Mouse (Mus musculus): ENCODE data around the gene Deup1. TPM values are rescaled to one million over a fixed set of nuclear protein-coding genes. Genes with fewer than 3 reads are reported as not detected.
A peak's percentile ranks its signal among the peaks of the same experiment; 100 is the strongest.

The Deup1 gene
- polyA plus RNA-seq, 1 experiment from 2014 or later, result 0.70 TPM

DNA sequence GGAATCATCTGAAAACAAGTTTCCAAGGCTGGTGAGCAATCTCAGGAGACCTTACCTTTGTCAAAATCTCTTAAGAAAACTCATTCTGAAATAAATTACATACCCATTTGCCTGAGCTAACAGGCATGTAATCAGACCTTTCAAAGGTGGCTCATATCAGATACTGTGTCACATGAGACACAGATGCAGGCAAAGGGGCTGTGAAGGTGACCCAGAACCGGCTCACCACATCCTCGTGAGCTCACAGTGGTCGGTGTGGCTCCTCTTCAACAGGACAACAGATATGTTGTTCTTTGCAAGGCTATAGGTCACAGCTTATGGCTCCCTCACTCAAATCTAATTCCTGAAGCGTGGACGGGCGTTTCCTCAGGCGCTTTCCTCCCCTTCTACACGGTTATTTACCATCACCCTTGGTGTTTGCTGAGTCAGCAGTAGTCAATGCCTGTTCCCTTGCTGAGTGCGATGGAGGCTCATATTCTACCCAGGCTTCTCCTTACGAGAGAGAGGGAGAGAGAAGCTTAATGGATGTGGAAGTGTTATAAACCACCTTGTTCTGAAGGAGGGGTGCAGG, 8.6 kb downstream of the Deup1 start:
- H3K9me3 ChIP-seq (replicated peaks; ENCODE audit: low read length), result no peaks in the 10 kb centered on the region

DNA sequence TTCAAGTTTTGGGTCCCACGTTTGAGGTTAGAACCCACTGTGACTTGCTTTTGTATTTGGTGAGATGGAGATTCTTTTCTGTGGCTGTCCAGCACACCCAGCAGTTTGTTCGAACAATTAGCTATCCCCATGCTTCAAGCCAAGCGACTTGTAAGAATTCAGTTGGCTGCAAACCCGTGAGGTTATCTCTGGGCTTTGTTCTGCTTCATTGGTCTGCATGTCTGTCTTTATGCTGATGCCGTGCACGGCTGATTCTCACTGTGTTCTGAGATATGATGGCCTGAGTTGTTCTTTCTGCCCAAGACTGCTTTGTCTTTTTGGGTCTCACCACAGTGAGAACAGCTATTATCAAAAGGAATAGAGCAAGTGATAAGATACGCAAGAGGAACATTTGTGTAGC, 10.7 kb downstream of the Deup1 start:
- no peak for TF ChIP-seq CTCF (IDR thresholded peaks at IDR 0.05; ENCODE audit: low read depth)
- Histone ChIP-seq H3K9ac (ENCODE audit: low read depth, low read length) (no peak overlapping the region), H3K27me3 (ENCODE audit: insufficient read depth, low read length) (no peaks in the 10 kb centered on the region), H3K36me3 (ENCODE audit: insufficient read depth, low read length) (no peaks in the 10 kb centered on the region), H3K4me3 (replicated peaks; ENCODE audit: low read depth, low read length) (no peak overlapping the region), H3K9me3 (replicated peaks; ENCODE audit: low read length) (no peaks in the 10 kb centered on the region), H3K4me2 (ENCODE audit: low read length) (no peak overlapping the region), H3K27ac (no peak overlapping the region), H3K4me1 (replicated peaks; ENCODE audit: insufficient read depth, low read length) (no peaks in the 10 kb centered on the region)
- 53% methylated on average over 7 of the region's 7 CpGs for WGBS
- no peak for DNase-seq (ENCODE audit: low spot score)
- ATAC-seq (replicated peaks; ENCODE audit: low FRiP score, low read depth), result no peak

More for the DNA sequence above, 8.6 kb downstream of the Deup1 start:
- no peaks in the 10 kb centered on the region for H3K4me1 ChIP-seq (replicated peaks; ENCODE audit: insufficient read depth, low read length)
- 19% methylated on average over 10 of the region's 10 CpGs for WGBS
- DNase-seq (ENCODE audit: low spot score), result no peak
- no peaks in the 10 kb centered on the region for H3K36me3 ChIP-seq (ENCODE audit: insufficient read depth, low read length)
- no peak overlapping the region for H3K27ac ChIP-seq
- H3K27me3 ChIP-seq (ENCODE audit: insufficient read depth, low read length), result no peaks in the 10 kb centered on the region
- H3K4me2 ChIP-seq (ENCODE audit: low read length), result no peak overlapping the region
- TF ChIP-seq CTCF (IDR thresholded peaks at IDR 0.05; ENCODE audit: low read depth), result no peak
- no peak overlapping the region for H3K4me3 ChIP-seq (replicated peaks; ENCODE audit: low read depth, low read length)
- H3K9ac ChIP-seq (ENCODE audit: low read depth, low read length), result no peak overlapping the region
- ATAC-seq (replicated peaks; ENCODE audit: low FRiP score, low read depth), result 0 out of 2 replicates have a peak, but pooled peaks have one; percentile 33

DNA sequence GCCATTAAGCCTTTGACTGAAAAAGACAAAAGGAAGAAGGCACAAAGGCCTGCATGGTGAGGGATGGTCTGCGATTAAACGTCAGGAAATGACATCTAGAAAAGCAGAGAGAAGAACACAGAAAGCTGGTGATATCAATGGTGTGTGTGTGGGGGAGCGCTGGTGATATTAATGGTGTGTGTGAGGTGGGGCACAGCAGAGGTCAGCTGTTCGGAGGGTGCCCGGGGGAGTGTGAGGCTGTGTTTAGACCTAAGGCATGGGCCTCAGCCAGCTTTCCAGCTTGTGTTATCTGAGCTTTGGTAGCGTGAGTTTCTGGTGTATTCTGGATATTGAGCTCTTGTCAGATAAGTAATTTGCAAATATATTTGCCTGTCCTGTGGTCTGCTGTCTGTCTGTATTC, 11.3 kb downstream of the Deup1 start:
- H3K9me3 ChIP-seq (replicated peaks; ENCODE audit: low read length), result no peaks in the 10 kb centered on the region
- H3K27me3 ChIP-seq (ENCODE audit: insufficient read depth, low read length), result no peaks in the 10 kb centered on the region
- no peak overlapping the region for H3K9ac ChIP-seq (ENCODE audit: low read depth, low read length)
- no peak overlapping the region for H3K4me3 ChIP-seq (replicated peaks; ENCODE audit: low read depth, low read length)
- H3K27ac ChIP-seq, result no peak overlapping the region
- DNase-seq (ENCODE audit: low spot score) (peak; percentile 55), ATAC-seq (replicated peaks; ENCODE audit: low FRiP score, low read depth) (no peak)
- H3K4me1 ChIP-seq (replicated peaks; ENCODE audit: insufficient read depth, low read length), result no peaks in the 10 kb centered on the region
- TF ChIP-seq CTCF (IDR thresholded peaks at IDR 0.05; ENCODE audit: low read depth), result no peak
- 36% methylated on average over 6 of the region's 6 CpGs for WGBS
- no peak overlapping the region for H3K4me2 ChIP-seq (ENCODE audit: low read length)
- H3K36me3 ChIP-seq (ENCODE audit: insufficient read depth, low read length), result no peaks in the 10 kb centered on the region

DNA sequence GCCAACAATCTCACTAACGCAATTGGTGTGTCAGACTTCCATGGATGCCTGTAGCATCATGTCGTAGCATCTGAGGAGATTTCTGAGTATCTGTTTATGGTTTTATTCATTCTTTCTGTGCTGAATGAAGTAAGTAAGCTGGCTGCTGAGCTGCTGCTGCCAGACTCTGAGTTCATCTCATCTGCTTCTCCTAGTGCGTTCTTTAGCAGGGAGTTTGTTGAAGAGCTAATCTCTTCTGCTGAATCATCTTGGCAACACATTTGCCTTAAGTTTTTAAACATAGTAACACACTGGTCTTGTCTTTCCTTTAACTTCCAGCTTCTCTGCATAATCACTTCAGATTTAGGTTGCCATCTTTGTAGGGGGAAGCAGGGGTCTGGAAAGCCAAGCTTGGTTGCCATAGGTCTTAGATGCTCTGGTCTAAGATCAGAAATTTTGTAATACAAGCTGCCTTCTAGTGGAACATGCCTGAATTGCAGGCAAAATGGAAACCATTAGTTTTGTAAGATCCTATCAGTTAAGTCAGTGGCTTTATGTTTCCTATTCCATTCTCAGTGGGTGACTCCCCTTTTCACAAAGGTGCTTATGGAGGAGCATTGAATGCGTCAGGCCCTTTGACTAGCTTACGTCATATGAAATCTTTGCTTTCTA, 18.3 kb downstream of the Deup1 start:
- 93% methylated on average over 5 of the region's 5 CpGs for WGBS

DNA sequence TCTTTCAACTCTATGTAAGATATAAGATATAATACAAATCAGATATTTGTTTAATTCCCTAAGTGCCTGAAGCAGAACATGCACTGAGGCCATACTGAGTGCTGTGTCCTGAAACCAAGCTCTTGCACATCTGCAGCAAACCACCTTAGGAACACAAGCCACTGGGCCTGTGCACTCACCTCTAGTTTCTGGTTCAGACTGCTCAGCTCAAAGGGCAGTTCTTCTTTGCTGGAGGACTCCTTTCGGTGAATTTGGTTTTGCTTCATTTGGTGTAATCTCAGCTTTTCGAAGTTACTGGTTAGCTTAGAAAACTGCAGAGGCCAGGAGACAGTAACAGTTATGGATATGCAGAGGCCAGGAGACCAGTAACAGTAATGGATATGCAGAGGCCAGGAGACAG, 20.1 kb downstream of the Deup1 start:
- Histone ChIP-seq H3K36me3 (ENCODE audit: insufficient read depth, low read length) (no peaks in the 10 kb centered on the region), H3K4me3 (replicated peaks; ENCODE audit: low read depth, low read length) (no peak overlapping the region), H3K4me2 (ENCODE audit: low read length) (no peak overlapping the region), H3K4me1 (replicated peaks; ENCODE audit: insufficient read depth, low read length) (no peaks in the 10 kb centered on the region; the same call in 1 of the 2 replicates), H3K9ac (ENCODE audit: low read depth, low read length) (no peak overlapping the region), H3K9me3 (replicated peaks; ENCODE audit: low read length) (no peaks in the 10 kb centered on the region), H3K27me3 (ENCODE audit: insufficient read depth, low read length) (no peaks in the 10 kb centered on the region), H3K27ac (no peak overlapping the region)
- 75% methylated on average over 2 of the region's 2 CpGs for WGBS
- ATAC-seq (replicated peaks; ENCODE audit: low FRiP score, low read depth) (no peak), DNase-seq (ENCODE audit: low spot score) (no peak)
- no peak for TF ChIP-seq CTCF (IDR thresholded peaks at IDR 0.05; ENCODE audit: low read depth)

More for the DNA sequence above, 18.3 kb downstream of the Deup1 start:
- no peaks in the 10 kb centered on the region for H3K27me3 ChIP-seq (ENCODE audit: insufficient read depth, low read length)
- no peak overlapping the region for H3K4me3 ChIP-seq (replicated peaks; ENCODE audit: low read depth, low read length)
- no peak for DNase-seq (ENCODE audit: low spot score)
- H3K27ac ChIP-seq, result no peak overlapping the region
- H3K9me3 ChIP-seq (replicated peaks; ENCODE audit: low read length), result no peaks in the 10 kb centered on the region
- no peak for ATAC-seq (replicated peaks; ENCODE audit: low FRiP score, low read depth)
- H3K4me1 ChIP-seq (replicated peaks; ENCODE audit: insufficient read depth, low read length), result no peaks in the 10 kb centered on the region
- no peaks in the 10 kb centered on the region for H3K36me3 ChIP-seq (ENCODE audit: insufficient read depth, low read length)
- H3K4me2 ChIP-seq (ENCODE audit: low read length), result no peak overlapping the region
- TF ChIP-seq CTCF (IDR thresholded peaks at IDR 0.05; ENCODE audit: low read depth), result peak; percentile 32; the same call in 1 of the 2 replicates
- no peak overlapping the region for H3K9ac ChIP-seq (ENCODE audit: low read depth, low read length)

DNA sequence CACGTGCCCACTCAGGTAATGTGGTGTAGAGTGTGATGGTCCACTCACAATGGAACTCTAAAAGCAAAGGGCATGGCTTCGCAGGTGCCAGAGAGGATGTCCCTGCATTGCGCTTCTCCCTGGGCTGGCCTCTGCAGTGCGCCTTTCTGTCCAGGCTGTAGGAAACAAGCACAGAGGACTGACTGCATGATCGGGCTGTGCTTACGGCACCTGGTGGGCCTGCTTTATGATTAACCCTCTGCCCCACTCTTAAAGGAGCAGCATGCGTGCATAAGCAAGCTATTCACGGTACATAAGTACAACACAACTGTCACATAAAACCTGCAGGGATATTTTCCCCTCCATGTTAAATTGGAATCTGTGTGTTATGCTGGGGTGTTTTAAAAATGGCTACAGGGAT, 24.6 kb downstream of the Deup1 start:
- H3K9me3 ChIP-seq (replicated peaks; ENCODE audit: low read length), result no peaks in the 10 kb centered on the region
- no peak overlapping the region for H3K4me3 ChIP-seq (replicated peaks; ENCODE audit: low read depth, low read length)
- H3K36me3 ChIP-seq (ENCODE audit: insufficient read depth, low read length), result no peaks in the 10 kb centered on the region
- DNase-seq (ENCODE audit: low spot score), result no peak
- no peaks in the 10 kb centered on the region; the same call in 1 of the 2 replicates for H3K4me1 ChIP-seq (replicated peaks; ENCODE audit: insufficient read depth, low read length)
- 0 out of 2 replicates have a peak, but pooled peaks have one; percentile 61 for ATAC-seq (replicated peaks; ENCODE audit: low FRiP score, low read depth)
- no peak overlapping the region for H3K27ac ChIP-seq
- WGBS, result 54% methylated on average over 8 of the region's 8 CpGs
- H3K9ac ChIP-seq (ENCODE audit: low read depth, low read length), result no peak overlapping the region
- H3K4me2 ChIP-seq (ENCODE audit: low read length), result no peak overlapping the region
- no peaks in the 10 kb centered on the region for H3K27me3 ChIP-seq (ENCODE audit: insufficient read depth, low read length)
- TF ChIP-seq CTCF (IDR thresholded peaks at IDR 0.05; ENCODE audit: low read depth), result no peak
